Mouse (Mus musculus) regulatory T cell (primary cell): ENCODE results near the gene Pxylp1.
"Not testable (repeated sequence)": the region's sequence is repeated elsewhere in the genome, so short reads cannot be mapped to it uniquely, and the experiment has no call there.

ENCODE experiments used
- in situ Hi-C: fragments of 300-600 bp; cut with MboI, MseI; formaldehyde crosslinking; loops from one replicate; pipeline ENCODE4 v1.15.1; 2025; ENCODE audit warnings: high pct_unique_total_duplicates

The Pxylp1 gene

GRCm38 (mm10) chr9:96892546-96892945 lies at the start of gene Pxylp1:
Gene Pxylp1 (minus strand): TSS chr9:96892669.
- in situ Hi-C loops = no loop called here

GRCm38 (mm10) chr9:96938887-96939286 lies 46.4 kb upstream of the Pxylp1 start:
- in situ Hi-C loops = no loop called here

GRCm38 (mm10) chr9:96936427-96936826 lies 44.0 kb upstream of the Pxylp1 start:
- in situ Hi-C loops = not testable (repeated sequence)

- in situ Hi-C loops = no loop called here
Observed at GRCm38 (mm10) chr9:96935556-96936300, 43.3 kb upstream of the Pxylp1 start.

- in situ Hi-C loops = no loop called here
Observed at GRCm38 (mm10) chr9:96934816-96935215, 42.3 kb upstream of the Pxylp1 start.

- in situ Hi-C loops = no loop called here
Observed at GRCm38 (mm10) chr9:96932751-96933150, 40.3 kb upstream of the Pxylp1 start.

- in situ Hi-C loops = no loop called here
Observed at GRCm38 (mm10) chr9:96923577-96924316, 31.3 kb upstream of the Pxylp1 start.

- in situ Hi-C loops = no loop called here
Observed at GRCm38 (mm10) chr9:96923119-96923518, 30.6 kb upstream of the Pxylp1 start.

GRCm38 (mm10) chr9:96916620-96917538 lies 24.4 kb upstream of the Pxylp1 start:
- in situ Hi-C loops = no loop called here

GRCm38 (mm10) chr9:96916076-96916475 lies 23.6 kb upstream of the Pxylp1 start:
- in situ Hi-C loops = no loop called here

GRCm38 (mm10) chr9:96914851-96915250 lies 22.4 kb upstream of the Pxylp1 start:
- in situ Hi-C loops = loop anchor here (5.0 kb wide), 2 partner anchors 152 to 247 kb away; no protein-coding TSS in a partner anchor

GRCm38 (mm10) chr9:96914005-96914404 lies 21.5 kb upstream of the Pxylp1 start:
- in situ Hi-C loops = loop anchor here (5.0 kb wide), 2 partner anchors 153 to 248 kb away; no protein-coding TSS in a partner anchor

GRCm38 (mm10) chr9:96909503-96909902 lies 17.0 kb upstream of the Pxylp1 start:
- in situ Hi-C loops = no loop called here

- in situ Hi-C loops = no loop called here
Observed at GRCm38 (mm10) chr9:96908737-96909136, 16.3 kb upstream of the Pxylp1 start.

GRCm38 (mm10) chr9:96904360-96905355 lies 12.2 kb upstream of the Pxylp1 start:
- in situ Hi-C loops = no loop called here

- in situ Hi-C loops = no loop called here
Observed at GRCm38 (mm10) chr9:96899717-96900116, 7.2 kb upstream of the Pxylp1 start.

GRCm38 (mm10) chr9:96899004-96899403 lies 6.5 kb upstream of the Pxylp1 start:
- in situ Hi-C loops = no loop called here

GRCm38 (mm10) chr9:96896690-96897089 lies 4.2 kb upstream of the Pxylp1 start:
- in situ Hi-C loops = no loop called here

- in situ Hi-C loops = no loop called here
Observed at GRCm38 (mm10) chr9:96893582-96893981, 1.1 kb upstream of the Pxylp1 start.
